Mouse (Mus musculus): ENCODE data around the gene Kcnj15. TPM values are rescaled to one million over a fixed set of nuclear protein-coding genes. Genes with fewer than 3 reads are reported as not detected.

Kcnj15 gene
- polyA plus RNA-seq (2014; fragmentation: Nextera tagmentation; extraction: Ambion mirVana): 0.28 TPM in 2 replicates

GRCm38 (mm10) chr16:95257266-95257894, at the start of gene Kcnj15:
Gene Kcnj15, plus strand, starts transcription at chr16:95257558.
- Histone ChIP-seq H3K27me3 (ENCODE audit: control insufficient read depth, insufficient read depth, low read length) (no peaks in the 10 kb centered on the region), H3K4me3 (ENCODE audit: low read depth, low read length) (no peak within 1 kb of the TSS), H3K27ac (ENCODE audit: low read depth, low read length) (no peak within 1 kb of the TSS), H3K4me1 (replicated peaks; ENCODE audit: control insufficient read depth, insufficient read depth, low read length) (no peaks in the 10 kb centered on the region), H3K9ac (ENCODE audit: low read depth, low read length) (no peak within 1 kb of the TSS), H3K9me3 (ENCODE audit: control insufficient read depth, low read length) (no peaks in the 10 kb centered on the region), H3K36me3 (ENCODE audit: control insufficient read depth, insufficient read depth, low read length) (no peaks in the 10 kb centered on the region), H3K4me2 (replicated peaks; ENCODE audit: low read depth, low read length) (no peak within 1 kb of the TSS)
- DNase-seq (ENCODE audit: low spot score): no peak
- WGBS: 34% methylated on average over 6 of the region's 6 CpGs
- ATAC-seq (ENCODE audit: low FRiP score): no peak

GRCm38 (mm10) chr16:95208243-95208642, 49.1 kb upstream of the Kcnj15 start:
- 94% methylated on average over 7 of the region's 7 CpGs for WGBS
- H3K4me3 ChIP-seq (ENCODE audit: low read depth, low read length): no peak overlapping the region
- no peak overlapping the region for H3K27ac ChIP-seq (ENCODE audit: low read depth, low read length)
- H3K36me3 ChIP-seq (ENCODE audit: control insufficient read depth, insufficient read depth, low read length): no peaks in the 10 kb centered on the region
- no peaks in the 10 kb centered on the region for H3K9me3 ChIP-seq (ENCODE audit: control insufficient read depth, low read length)
- no peak overlapping the region for H3K4me2 ChIP-seq (replicated peaks; ENCODE audit: low read depth, low read length)
- no peak overlapping the region for H3K9ac ChIP-seq (ENCODE audit: low read depth, low read length)
- DNase-seq (ENCODE audit: low spot score) (no peak), ATAC-seq (ENCODE audit: low FRiP score) (no peak)
- H3K4me1 ChIP-seq (replicated peaks; ENCODE audit: control insufficient read depth, insufficient read depth, low read length): no peaks in the 10 kb centered on the region
- no peaks in the 10 kb centered on the region for H3K27me3 ChIP-seq (ENCODE audit: control insufficient read depth, insufficient read depth, low read length)

- Histone ChIP-seq H3K27me3 (ENCODE audit: control insufficient read depth, insufficient read depth, low read length) (no peaks in the 10 kb centered on the region), H3K9ac (ENCODE audit: low read depth, low read length) (no peak overlapping the region), H3K4me2 (replicated peaks; ENCODE audit: low read depth, low read length) (no peak overlapping the region), H3K4me3 (ENCODE audit: low read depth, low read length) (no peak overlapping the region), H3K27ac (ENCODE audit: low read depth, low read length) (no peak overlapping the region), H3K4me1 (replicated peaks; ENCODE audit: control insufficient read depth, insufficient read depth, low read length) (no peaks in the 10 kb centered on the region), H3K9me3 (ENCODE audit: control insufficient read depth, low read length) (no peaks in the 10 kb centered on the region), H3K36me3 (ENCODE audit: control insufficient read depth, insufficient read depth, low read length) (no peaks in the 10 kb centered on the region)
- DNase-seq (ENCODE audit: low spot score) (no peak), ATAC-seq (ENCODE audit: low FRiP score) (no peak)
- 46% methylated on average over 1 of the region's 1 CpGs for WGBS
Observed at GRCm38 (mm10) chr16:95209011-95209466, 48.3 kb upstream of the Kcnj15 start.

GRCm38 (mm10) chr16:95214251-95215197, 42.8 kb upstream of the Kcnj15 start:
- WGBS: 79% methylated on average over 7 of the region's 7 CpGs
- no peak for ATAC-seq (ENCODE audit: low FRiP score)
- H3K9me3 ChIP-seq (ENCODE audit: control insufficient read depth, low read length): no peaks in the 10 kb centered on the region

GRCm38 (mm10) chr16:95215782-95216181, 41.6 kb upstream of the Kcnj15 start:
- Histone ChIP-seq H3K4me1 (replicated peaks; ENCODE audit: control insufficient read depth, insufficient read depth, low read length) (no peaks in the 10 kb centered on the region), H3K27ac (ENCODE audit: low read depth, low read length) (no peak overlapping the region), H3K4me3 (ENCODE audit: low read depth, low read length) (no peak overlapping the region), H3K27me3 (ENCODE audit: control insufficient read depth, insufficient read depth, low read length) (no peaks in the 10 kb centered on the region), H3K9ac (ENCODE audit: low read depth, low read length) (no peak overlapping the region), H3K9me3 (ENCODE audit: control insufficient read depth, low read length) (no peaks in the 10 kb centered on the region), H3K4me2 (replicated peaks; ENCODE audit: low read depth, low read length) (no peak overlapping the region), H3K36me3 (ENCODE audit: control insufficient read depth, insufficient read depth, low read length) (no peaks in the 10 kb centered on the region)
- WGBS: 69% methylated on average over 9 of the region's 9 CpGs
- ATAC-seq (ENCODE audit: low FRiP score): no peak
- DNase-seq (ENCODE audit: low spot score): peak; percentile 19

More at GRCm38 (mm10) chr16:95214251-95215197, 42.8 kb upstream of the Kcnj15 start:
- Histone ChIP-seq H3K27ac (ENCODE audit: low read depth, low read length) (no peak overlapping the region), H3K36me3 (ENCODE audit: control insufficient read depth, insufficient read depth, low read length) (no peaks in the 10 kb centered on the region), H3K27me3 (ENCODE audit: control insufficient read depth, insufficient read depth, low read length) (no peaks in the 10 kb centered on the region), H3K4me2 (replicated peaks; ENCODE audit: low read depth, low read length) (no peak overlapping the region), H3K4me3 (ENCODE audit: low read depth, low read length) (no peak overlapping the region), H3K4me1 (replicated peaks; ENCODE audit: control insufficient read depth, insufficient read depth, low read length) (no peaks in the 10 kb centered on the region), H3K9ac (ENCODE audit: low read depth, low read length) (no peak overlapping the region)
- no peak for DNase-seq (ENCODE audit: low spot score)

GRCm38 (mm10) chr16:95216346-95216745, 41.0 kb upstream of the Kcnj15 start:
- H3K4me3 ChIP-seq (ENCODE audit: low read depth, low read length): no peak overlapping the region
- no peaks in the 10 kb centered on the region for H3K27me3 ChIP-seq (ENCODE audit: control insufficient read depth, insufficient read depth, low read length)
- WGBS: 92% methylated on average over 7 of the region's 7 CpGs
- H3K36me3 ChIP-seq (ENCODE audit: control insufficient read depth, insufficient read depth, low read length): no peaks in the 10 kb centered on the region
- no peaks in the 10 kb centered on the region for H3K9me3 ChIP-seq (ENCODE audit: control insufficient read depth, low read length)
- H3K9ac ChIP-seq (ENCODE audit: low read depth, low read length): no peak overlapping the region
- ATAC-seq (ENCODE audit: low FRiP score) (no peak), DNase-seq (ENCODE audit: low spot score) (no peak)
- no peak overlapping the region for H3K4me2 ChIP-seq (replicated peaks; ENCODE audit: low read depth, low read length)
- no peaks in the 10 kb centered on the region for H3K4me1 ChIP-seq (replicated peaks; ENCODE audit: control insufficient read depth, insufficient read depth, low read length)
- H3K27ac ChIP-seq (ENCODE audit: low read depth, low read length): no peak overlapping the region

GRCm38 (mm10) chr16:95216824-95217223, 40.5 kb upstream of the Kcnj15 start:
- no peak overlapping the region for H3K4me2 ChIP-seq (replicated peaks; ENCODE audit: low read depth, low read length)
- H3K9ac ChIP-seq (ENCODE audit: low read depth, low read length): no peak overlapping the region
- no peaks in the 10 kb centered on the region for H3K4me1 ChIP-seq (replicated peaks; ENCODE audit: control insufficient read depth, insufficient read depth, low read length)
- H3K9me3 ChIP-seq (ENCODE audit: control insufficient read depth, low read length): no peaks in the 10 kb centered on the region
- no peak for DNase-seq (ENCODE audit: low spot score)
- no peaks in the 10 kb centered on the region for H3K27me3 ChIP-seq (ENCODE audit: control insufficient read depth, insufficient read depth, low read length)
- no peaks in the 10 kb centered on the region for H3K36me3 ChIP-seq (ENCODE audit: control insufficient read depth, insufficient read depth, low read length)
- no peak for ATAC-seq (ENCODE audit: low FRiP score)
- H3K4me3 ChIP-seq (ENCODE audit: low read depth, low read length): no peak overlapping the region
- H3K27ac ChIP-seq (ENCODE audit: low read depth, low read length): no peak overlapping the region
- WGBS: 87% methylated on average over 5 of the region's 5 CpGs

- WGBS: 84% methylated on average over 5 of the region's 5 CpGs
Observed at GRCm38 (mm10) chr16:95218783-95219182, 38.6 kb upstream of the Kcnj15 start.

More at GRCm38 (mm10) chr16:95218783-95219182, 38.6 kb upstream of the Kcnj15 start:
- no peaks in the 10 kb centered on the region for H3K27me3 ChIP-seq (ENCODE audit: control insufficient read depth, insufficient read depth, low read length)
- H3K9me3 ChIP-seq (ENCODE audit: control insufficient read depth, low read length): no peaks in the 10 kb centered on the region
- DNase-seq (ENCODE audit: low spot score): no peak
- ATAC-seq (ENCODE audit: low FRiP score): no peak
- H3K4me2 ChIP-seq (replicated peaks; ENCODE audit: low read depth, low read length): no peak overlapping the region
- no peak overlapping the region for H3K9ac ChIP-seq (ENCODE audit: low read depth, low read length)
- no peaks in the 10 kb centered on the region for H3K36me3 ChIP-seq (ENCODE audit: control insufficient read depth, insufficient read depth, low read length)
- H3K4me3 ChIP-seq (ENCODE audit: low read depth, low read length): no peak overlapping the region
- H3K27ac ChIP-seq (ENCODE audit: low read depth, low read length): no peak overlapping the region
- no peaks in the 10 kb centered on the region for H3K4me1 ChIP-seq (replicated peaks; ENCODE audit: control insufficient read depth, insufficient read depth, low read length)
